Mouse (Mus musculus) A20 (cell line): Measurements from ENCODE around the gene B020004J07Rik.
"Not testable (repeated sequence)": the region's sequence is repeated elsewhere in the genome, so short reads cannot be mapped to it uniquely, and the experiment has no call there.

Experiments
- DNase-seq: peaks from one replicate; pipeline ENCODE4 v3.0.0-alpha.2; 2011; ENCODE audit warnings: low read depth, low spot score

B020004J07Rik gene

GRCm38 (mm10) chr4:101843923-101844322 is at the start of gene B020004J07Rik:
TSS of gene B020004J07Rik (minus strand) at chr4:101844023.
- not testable (repeated sequence) for DNase-seq

GRCm38 (mm10) chr4:101889377-101889776 is 45.6 kb upstream of the B020004J07Rik start:
- DNase-seq, result no peak

GRCm38 (mm10) chr4:101883641-101884040 is 39.8 kb upstream of the B020004J07Rik start:
- DNase-seq, result no peak

- DNase-seq, result not testable (repeated sequence)
Measured at GRCm38 (mm10) chr4:101875687-101876086, 31.9 kb upstream of the B020004J07Rik start.

- DNase-seq, result not testable (repeated sequence)
Measured at GRCm38 (mm10) chr4:101872031-101872430, 28.2 kb upstream of the B020004J07Rik start.

- DNase-seq, result no peak
Measured at GRCm38 (mm10) chr4:101862289-101862688, 18.5 kb upstream of the B020004J07Rik start.

- DNase-seq, result peak; percentile 1
Measured at GRCm38 (mm10) chr4:101860873-101861272, 17.1 kb upstream of the B020004J07Rik start.

- no peak for DNase-seq
Measured at GRCm38 (mm10) chr4:101850908-101851307, 7.1 kb upstream of the B020004J07Rik start.
